Mouse (Mus musculus) MEL (cell line): ENCODE data around the gene Fmnl2. TPM values are rescaled to one million over a fixed set of nuclear protein-coding genes. Genes with fewer than 3 reads are reported as not detected.

Source experiments
- DNase-seq: peaks from one replicate; pipeline ENCODE4 v3.0.0; 2011; ENCODE audit warnings: low read depth, low spot score
- H3K27ac ChIP-seq: 2 replicates; pipeline ENCODE4 v1.5.1; 2012; ENCODE audit warnings: low read depth, mild to moderate bottlenecking, control low read depth, low read length, moderate library complexity; ENCODE audit not compliant: control insufficient read depth
- H3K27me3 ChIP-seq, 2 experiments: fragments of 150-350 bp in 1 of 2; sonication (generic) in 1 of 2; 2 replicates each; pipeline ENCODE4 v1.6.1; 2012; ENCODE audit warnings: low read length in 2 of 2, mild to moderate bottlenecking in 2 of 2, improper control_type of control experiment in 1 of 2, moderate library complexity in 1 of 2; ENCODE audit not compliant: insufficient read depth in 2 of 2, control insufficient read depth in 1 of 2
- H3K36me3 ChIP-seq, 2 experiments: 2 replicates each; pipeline ENCODE4 v1.6.1; 2012 to 2014; ENCODE audit warnings: low read length in 2 of 2, improper control_type of control experiment in 1 of 2, inconsistent platforms in 1 of 2, mild to moderate bottlenecking in 1 of 2; ENCODE audit not compliant: insufficient read depth in 2 of 2, control insufficient read depth in 1 of 2
- H3K4me1 ChIP-seq, 2 experiments: fragments of 150-350 bp in 1 of 2; sonication (generic) in 1 of 2; 2 replicates each; pipeline ENCODE4 v1.6.1; 2012; ENCODE audit warnings: low read length in 2 of 2, improper control_type of control experiment in 1 of 2, mild to moderate bottlenecking in 1 of 2; ENCODE audit not compliant: insufficient read depth in 2 of 2, control insufficient read depth in 1 of 2
- H3K4me3 ChIP-seq, 2 experiments: fragments of 150-350 bp in 1 of 2; sonication (generic) in 1 of 2; 2 replicates each; pipeline ENCODE4 v1.5.1; 2012; ENCODE audit warnings: low read depth in 2 of 2, low read length in 2 of 2, mild to moderate bottlenecking in 2 of 2, moderate library complexity in 2 of 2, control low read depth in 1 of 2, improper control_type of control experiment in 1 of 2; ENCODE audit not compliant: control insufficient read depth in 1 of 2, insufficient read depth in 1 of 2
- H3K79me2 ChIP-seq: 2 replicates; pipeline ENCODE4 v1.6.1; 2012; ENCODE audit warnings: mild to moderate bottlenecking, low read length, moderate library complexity; ENCODE audit not compliant: control insufficient read depth, poor library complexity, insufficient read depth
- H3K9ac ChIP-seq: 2 replicates; pipeline ENCODE4 v1.6.1; 2012; ENCODE audit warnings: low read depth, mild to moderate bottlenecking, control low read depth, low read length, moderate library complexity; ENCODE audit not compliant: control insufficient read depth, poor library complexity, severe bottlenecking
- H3K9me3 ChIP-seq: fragments of 150-350 bp; sonication (generic); replicated peaks from 2 replicates; pipeline ENCODE4 v1.6.1; 2012; ENCODE audit warnings: mild to moderate bottlenecking, low read length, improper control_type of control experiment, moderate library complexity; ENCODE audit not compliant: insufficient read depth
- BHLHE40 ChIP-seq: IDR thresholded peaks from 2 replicates; pipeline ENCODE4 v1.6.1; 2012; ENCODE audit warnings: low read depth, mild to moderate bottlenecking, inconsistent platforms, low read length, improper control_type of control experiment, borderline replicate concordance
- EP300 ChIP-seq, 2 experiments: IDR thresholded peaks; 2 replicates each; pipeline ENCODE4 v1.6.1; 2011; ENCODE audit warnings: improper control_type of control experiment in 2 of 2, low read length in 2 of 2, low read depth in 1 of 2, mild to moderate bottlenecking in 1 of 2
- ETS1 ChIP-seq: IDR thresholded peaks from 2 replicates; pipeline ENCODE4 v1.6.1; 2012; ENCODE audit warnings: low read depth, mild to moderate bottlenecking, inconsistent platforms, low read length, improper control_type of control experiment, moderate library complexity
- GABPA ChIP-seq: IDR thresholded peaks from 2 replicates; pipeline ENCODE4 v1.6.1; 2012; ENCODE audit warnings: low read depth, mild to moderate bottlenecking, inconsistent platforms, low read length, improper control_type of control experiment, moderate library complexity
- GATA1 ChIP-seq: IDR thresholded peaks from 2 replicates; pipeline ENCODE4 v1.6.1; 2011; ENCODE audit warnings: low read depth, low read length, improper control_type of control experiment
- KAT2A ChIP-seq: conservative IDR thresholded peaks from 2 replicates; pipeline ENCODE4 v1.6.1; 2012; ENCODE audit warnings: low read depth, low read length, improper control_type of control experiment, inconsistent platforms
- MAX ChIP-seq: IDR thresholded peaks from 2 replicates; pipeline ENCODE4 v1.6.1; 2011; ENCODE audit warnings: low read length, improper control_type of control experiment
- POLR2AphosphoS5 ChIP-seq: IDR thresholded peaks from 2 replicates; pipeline ENCODE4 v1.6.1; 2012; ENCODE audit warnings: low read depth, borderline replicate concordance, mild to moderate bottlenecking, inconsistent platforms, low read length, moderate library complexity, mixed read lengths
- RAD21 ChIP-seq: IDR thresholded peaks from 2 replicates; pipeline ENCODE4 v1.6.1; 2011; ENCODE audit warnings: mild to moderate bottlenecking, low read depth, low read length, improper control_type of control experiment
- RCOR1 ChIP-seq: IDR thresholded peaks from 2 replicates; pipeline ENCODE4 v1.6.1; 2012; ENCODE audit warnings: low read depth, mild to moderate bottlenecking, inconsistent platforms, low read length, improper control_type of control experiment
- SMC3 ChIP-seq: IDR thresholded peaks from 2 replicates; pipeline ENCODE4 v1.6.1; 2011; ENCODE audit warnings: low read depth, low read length, improper control_type of control experiment
- TAL1 ChIP-seq: IDR thresholded peaks from 2 replicates; pipeline ENCODE4 v1.6.1; 2012; ENCODE audit warnings: mild to moderate bottlenecking, inconsistent platforms, low read length, moderate library complexity, mixed read lengths
- UBTF ChIP-seq: IDR thresholded peaks from 2 replicates; pipeline ENCODE4 v1.6.1; 2012; ENCODE audit warnings: low read depth, mild to moderate bottlenecking, inconsistent platforms, low read length, improper control_type of control experiment, moderate library complexity, borderline replicate concordance; ENCODE audit not compliant: insufficient read depth
- polyA plus RNA-seq, 2 experiments: library from polyadenylated mRNA; stranded (reverse) in 1 of 2; unstranded in 1 of 2; fragments of >175 nt in 1 of 2; fragments of >200 nt in 1 of 2; gene quantifications; 2 replicates each; pipeline versions ENCODE4 v1.2.1 to v1.2.4; 2012; ENCODE audit warnings: low replicate concordance in 2 of 2, low read depth in 1 of 2; ENCODE audit not compliant: insufficient read length in 2 of 2, insufficient read depth in 1 of 2, missing spikeins in 1 of 2
- total RNA-seq: library from RNA; depleted of rRNA; stranded (reverse); fragments of 300-350 nt; gene quantifications from 2 replicates; pipeline ENCODE4 v1.2.3, GENCODE M21; 2012; rRNA removed

The Fmnl2 gene
- total and polyA plus RNA-seq, 3 experiments: not detected

DNA sequence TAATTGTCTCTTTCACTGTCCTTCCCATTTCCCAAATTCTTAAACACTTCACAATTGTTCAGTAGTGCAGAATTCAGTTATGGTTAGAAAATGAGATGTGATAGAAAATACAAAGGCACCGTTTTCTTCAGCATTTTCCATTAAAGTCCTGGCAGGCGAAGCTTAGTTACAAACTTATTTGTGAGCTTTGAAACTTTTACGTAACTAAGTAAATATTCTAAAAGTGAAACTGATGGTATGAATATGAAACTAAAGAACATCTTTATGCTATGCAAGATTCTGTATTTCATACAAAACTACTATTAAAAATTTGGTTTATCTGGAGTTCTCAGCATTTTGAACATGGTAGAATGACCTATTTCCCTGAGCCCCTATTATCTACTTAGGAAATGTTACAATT is 321.3 kb downstream of the Fmnl2 start:
- Histone ChIP-seq H3K36me3 (peaks cover 5 to 40% of the 10 kb centered on the region in 2 experiments), H3K79me2 (peaks cover 19% of the 10 kb centered on the region)

DNA sequence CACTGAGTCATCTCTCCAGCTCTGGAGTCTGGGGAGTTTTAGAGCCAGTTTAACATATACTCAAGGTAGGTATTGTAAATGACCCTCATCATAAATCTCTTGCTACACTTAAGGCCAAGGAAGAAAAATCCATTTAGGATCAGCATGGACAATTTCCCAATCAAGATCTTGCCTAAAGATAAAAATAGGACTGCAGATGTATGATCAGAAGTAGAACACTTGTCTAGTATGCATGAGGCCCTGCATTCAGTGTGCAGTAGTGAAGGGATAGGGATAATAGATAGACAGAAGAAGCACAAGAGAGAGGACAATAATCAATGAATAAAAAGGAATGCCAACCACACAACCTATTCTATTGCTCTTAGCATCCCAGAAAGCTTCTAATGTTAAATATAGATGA is 322.2 kb downstream of the Fmnl2 start:
- TF ChIP-seq POLR2AphosphoS5: no peak
- TF ChIP-seq BHLHE40: no peak
- no peak for TF ChIP-seq KAT2A
- TF ChIP-seq MAX: no peak
- no peak for TF ChIP-seq GATA1
- TF ChIP-seq RCOR1: no peak
- no peak for TF ChIP-seq TAL1
- TF ChIP-seq SMC3: no peak
- TF ChIP-seq EP300 (IDR thresholded peaks at IDR 0.05; ENCODE audit: low read depth in 1 of 2, low read length in 2 of 2): no peak
- no peak for TF ChIP-seq GABPA
- H3K79me2 ChIP-seq: peaks cover 21% of the 10 kb centered on the region
- H3K27ac ChIP-seq: no peak overlapping the region
- H3K4me1 ChIP-seq: no peaks in the 10 kb centered on the region
- DNase-seq: no peak
- no peak overlapping the region for H3K9ac ChIP-seq
- H3K9me3 ChIP-seq: no peaks in the 10 kb centered on the region
- no peaks in the 10 kb centered on the region for H3K27me3 ChIP-seq
- no peak overlapping the region for H3K4me3 ChIP-seq
- H3K36me3 ChIP-seq: peaks cover 7 to 42% of the 10 kb centered on the region in 2 experiments

More for the DNA sequence above, 321.3 kb downstream of the Fmnl2 start:
- Histone ChIP-seq H3K27me3 (no peaks in the 10 kb centered on the region), H3K9ac (no peak overlapping the region), H3K4me1 (no peaks in the 10 kb centered on the region), H3K9me3 (no peaks in the 10 kb centered on the region), H3K27ac (no peak overlapping the region), H3K4me3 (no peak overlapping the region)
- TF ChIP-seq ETS1 (no peak), RAD21 (no peak), UBTF (no peak)
- no peak for DNase-seq

Other genes with a start within 250 kb of the Fmnl2 start
- not detected in 2 replicates for gene Cacnb4, start 181.0 kb upstream of the Fmnl2 start, total RNA-seq
- not detected for gene Cacnb4, start 181.0 kb upstream of the Fmnl2 start, polyA plus RNA-seq
- gene Stam2, start 115.6 kb upstream of the Fmnl2 start, total RNA-seq: 8.3 and 8.9 TPM in 2 replicates
- 10 to 100 TPM in 1 of 2 experiments, not detected in 1; 11.5 TPM for gene Stam2, start 115.6 kb upstream of the Fmnl2 start, polyA plus RNA-seq